Mouse (Mus musculus) heart, adult 2 months (tissue): ENCODE data around the gene Lrrc58. TPM values are rescaled to one million over a fixed set of nuclear protein-coding genes. Genes with fewer than 3 reads are reported as not detected.

Source experiments
- DNase-seq, 2 experiments: peaks; one replicate each; pipeline ENCODE4 v3.0.0; 2021
- H3K27ac ChIP-seq: fragments of 200-600 bp; 2 replicates; pipeline ENCODE4 v1.8.1; 2022
- H3K27me3 ChIP-seq: fragments of 200-500 bp; 2 replicates; pipeline ENCODE4 v1.6.1; 2012; ENCODE audit warnings: mild to moderate bottlenecking, low read length, inconsistent platforms, mixed read lengths; ENCODE audit not compliant: control insufficient read depth, insufficient read depth
- H3K36me3 ChIP-seq: fragments of 200-500 bp; 2 replicates; pipeline ENCODE4 v1.6.1; 2012; ENCODE audit warnings: low read length, inconsistent platforms; ENCODE audit not compliant: control insufficient read depth, insufficient read depth
- H3K4me1 ChIP-seq: fragments of 200-500 bp; 2 replicates; pipeline ENCODE4 v1.6.1; 2011; ENCODE audit warnings: low read length; ENCODE audit not compliant: control insufficient read depth, insufficient read depth
- H3K4me3 ChIP-seq: fragments of 200-600 bp; 2 replicates; pipeline ENCODE4 v1.8.1; 2022
- H3K79me2 ChIP-seq: fragments of 200-500 bp; replicated peaks from 2 replicates; pipeline ENCODE4 v1.6.1; 2012; ENCODE audit warnings: mild to moderate bottlenecking, inconsistent platforms, low read length, moderate library complexity, mixed read lengths; ENCODE audit not compliant: control insufficient read depth, insufficient read depth
- H3K9ac ChIP-seq: fragments of 200-500 bp; 2 replicates; pipeline ENCODE4 v1.6.1; 2012; ENCODE audit warnings: low read depth, mild to moderate bottlenecking, control low read depth, inconsistent platforms, low read length, mixed read lengths
- CTCF ChIP-seq: fragments of 200-600 bp; IDR thresholded peaks from 2 replicates; pipeline ENCODE4 v1.8.1; 2022; ENCODE audit warnings: antibody characterized with exemption, mild to moderate bottlenecking, moderate library complexity
- EP300 ChIP-seq: fragments of 200-500 bp; IDR thresholded peaks from 2 replicates; pipeline ENCODE4 v1.6.1; 2011; ENCODE audit warnings: low read depth, low read length, control low read depth; ENCODE audit not compliant: insufficient read depth
- POLR2A ChIP-seq: fragments of 200-500 bp; IDR thresholded peaks from 2 replicates; pipeline ENCODE4 v1.6.1; 2011; ENCODE audit warnings: mild to moderate bottlenecking, low read depth, low read length, control low read depth; ENCODE audit not compliant: insufficient read depth
- WGBS: fragments of 180-500 bp; shearing (Covaris S2); methylation state at CpG from one replicate; pipeline ENCODE4 v1.1.7; 2018; 5-methylcytosine and 5-hydroxymethylcytosine counted together
- intact Hi-C: fragments of 180-260 bp; cut with DNase I; formaldehyde crosslinking; loops from one replicate; pipeline ENCODE4 v1.15.1; 2025
- polyA plus RNA-seq: library from polyadenylated mRNA; depleted of rRNA; stranded (reverse); fragments of >200 nt; gene quantifications from 2 replicates; pipeline ENCODE4 v1.2.3, GENCODE M21; 2012
- total RNA-seq, 2 experiments: library from RNA; stranded (reverse); gene quantifications; 2 replicates each; pipeline ENCODE4 v1.2.3; 2021

Gene Lrrc58
- total and polyA plus RNA-seq, 3 experiments = 11.8 to 83.5 (median 64.4) TPM

GRCm38 (mm10) chr16:37837571-37837970, 30.6 kb upstream of the Lrrc58 start:
- TF ChIP-seq CTCF (no peak), POLR2A (no peak), EP300 (no peak)
- Histone ChIP-seq H3K27ac (no peak overlapping the region), H3K4me3 (no peak overlapping the region), H3K36me3 (no peaks in the 10 kb centered on the region), H3K79me2 (no peaks in the 10 kb centered on the region), H3K4me1 (peaks cover 4% of the 10 kb centered on the region), H3K9ac (no peak overlapping the region), H3K27me3 (no peaks in the 10 kb centered on the region)
- no peak for DNase-seq
- intact Hi-C loops = no loop called here
- 57% methylated on average over 3 of the region's 3 CpGs for WGBS

- DNase-seq = no peak
- intact Hi-C loops = no loop called here
- no peak overlapping the region for H3K4me3 ChIP-seq
- WGBS = 76% methylated on average over 2 of the region's 2 CpGs
- peaks cover 9% of the 10 kb centered on the region for H3K36me3 ChIP-seq
- H3K79me2 ChIP-seq = no peaks in the 10 kb centered on the region
- TF ChIP-seq POLR2A (no peak), CTCF (no peak), EP300 (no peak)
- peaks cover 6% of the 10 kb centered on the region for H3K4me1 ChIP-seq
- no peaks in the 10 kb centered on the region for H3K27me3 ChIP-seq
- no peak overlapping the region for H3K27ac ChIP-seq
- H3K9ac ChIP-seq = no peak overlapping the region
Observed at GRCm38 (mm10) chr16:37842439-37842838, 25.8 kb upstream of the Lrrc58 start.

- no peak overlapping the region for H3K9ac ChIP-seq
- DNase-seq = no peak
- H3K36me3 ChIP-seq = peaks cover 9% of the 10 kb centered on the region
- no peaks in the 10 kb centered on the region for H3K27me3 ChIP-seq
- no peak overlapping the region for H3K27ac ChIP-seq
- no peak overlapping the region for H3K4me3 ChIP-seq
- WGBS = 79% methylated on average over 12 of the region's 12 CpGs
- peaks cover 6% of the 10 kb centered on the region for H3K4me1 ChIP-seq
- intact Hi-C loops = no loop called here
- TF ChIP-seq POLR2A (no peak), EP300 (no peak), CTCF (no peak)
- no peaks in the 10 kb centered on the region for H3K79me2 ChIP-seq
Observed at GRCm38 (mm10) chr16:37843740-37844139, 24.4 kb upstream of the Lrrc58 start.

- WGBS = 20% methylated on average over 7 of the region's 7 CpGs
- no peak overlapping the region; the same call in 1 of the 2 replicates for H3K27ac ChIP-seq
- no peak overlapping the region for H3K9ac ChIP-seq
- TF ChIP-seq EP300 = no peak
- TF ChIP-seq CTCF = no peak
- TF ChIP-seq POLR2A = no peak
- no peaks in the 10 kb centered on the region for H3K27me3 ChIP-seq
- no peak overlapping the region for H3K4me3 ChIP-seq
- peaks cover 11% of the 10 kb centered on the region for H3K36me3 ChIP-seq
- no peak for DNase-seq
- H3K79me2 ChIP-seq = no peaks in the 10 kb centered on the region
- peaks cover 7% of the 10 kb centered on the region for H3K4me1 ChIP-seq
- intact Hi-C loops = no loop called here
Observed at GRCm38 (mm10) chr16:37845202-37845925, 22.8 kb upstream of the Lrrc58 start.

- Histone ChIP-seq H3K27me3 (no peaks in the 10 kb centered on the region), H3K4me1 (peaks cover 11% of the 10 kb centered on the region), H3K36me3 (peaks cover 15% of the 10 kb centered on the region), H3K79me2 (no peaks in the 10 kb centered on the region), H3K4me3 (no peak overlapping the region), H3K27ac (peak overlapping the region; percentile 0; the same call in 1 of the 2 replicates), H3K9ac (no peak overlapping the region)
- DNase-seq = no peak
- intact Hi-C loops = no loop called here
- WGBS = 56% methylated on average over 3 of the region's 3 CpGs
- TF ChIP-seq CTCF (no peak), EP300 (no peak), POLR2A (no peak)
Observed at GRCm38 (mm10) chr16:37847081-37847480, 21.1 kb upstream of the Lrrc58 start.

GRCm38 (mm10) chr16:37851366-37851765, 16.8 kb upstream of the Lrrc58 start:
- Histone ChIP-seq H3K27ac (peak overlapping the region; percentile 81), H3K27me3 (no peaks in the 10 kb centered on the region), H3K9ac (peak overlapping the region; percentile 16; the same call in 1 of the 2 replicates), H3K36me3 (peaks cover 8% of the 10 kb centered on the region), H3K79me2 (no peaks in the 10 kb centered on the region), H3K4me1 (peaks cover 14% of the 10 kb centered on the region), H3K4me3 (no peak overlapping the region)
- TF ChIP-seq CTCF = no peak
- peak; percentile 56; the same call in 1 of the 2 replicates for TF ChIP-seq POLR2A
- TF ChIP-seq EP300 = peak; percentile 90
- 34% methylated on average over 5 of the region's 5 CpGs for WGBS
- peak; percentile 45 to 70 for DNase-seq
- intact Hi-C loops = loop anchor here (5.0 kb wide), 1 partner anchor 34 kb away; no protein-coding TSS in a partner anchor
